Mouse (Mus musculus): ENCODE results near the gene Fam162b. TPM values are rescaled to one million over a fixed set of nuclear protein-coding genes. Genes with fewer than 3 reads are reported as not detected.

The Fam162b gene
- total RNA-seq, 2 experiments from 2014 or later: not detected

- ATAC-seq (replicated peaks; ENCODE audit: low FRiP score, low TSS enrichment, poor library complexity, severe bottlenecking): peak; percentile 97
These were observed 36.8 kb downstream of the Fam162b start for GRCm38 (mm10) chr10:51553348-51554123.

Other genes starting within 250 kb of the Fam162b start
- not detected in 2 replicates for gene Gm49339, start 109.9 kb downstream of the Fam162b start, total RNA-seq (2014; fragmentation: Nextera tagmentation)
- gene Gm49339, start 109.9 kb downstream of the Fam162b start, total RNA-seq (2017): not detected in 2 replicates
- 2.7 TPM in 1 of 2 replicates, not detected in the other for gene Lilr4b, start 109.9 kb downstream of the Fam162b start, total RNA-seq (2014; fragmentation: Nextera tagmentation)
- gene Lilr4b, start 109.9 kb downstream of the Fam162b start, total RNA-seq (2017): 1.8 and 6.6 TPM in 2 replicates
- 2.4 TPM in 1 of 2 replicates, not detected in the other for gene Lilrb4a, start 99.6 kb downstream of the Fam162b start, total RNA-seq (2014; fragmentation: Nextera tagmentation)
- gene Lilrb4a, start 99.6 kb downstream of the Fam162b start, total RNA-seq (2017): 1.4 and 7.2 TPM in 2 replicates
- gene Gprc6a, start 40.9 kb upstream of the Fam162b start, total RNA-seq (2014; fragmentation: Nextera tagmentation): not detected in 2 replicates
- gene Gprc6a, start 40.9 kb upstream of the Fam162b start, total RNA-seq (2017): not detected in 2 replicates
- not detected in 2 replicates for gene Rfx6, start 87.2 kb upstream of the Fam162b start, total RNA-seq (2014; fragmentation: Nextera tagmentation)
- not detected in 2 replicates for gene Rfx6, start 87.2 kb upstream of the Fam162b start, total RNA-seq (2017)

All from megakaryocyte-erythroid progenitor cell, adult 5-6 weeks (primary cell).